Mouse (Mus musculus) cerebellum, adult 2 months (tissue): Measurements from ENCODE around the gene Calm3. TPM values are rescaled to one million over a fixed set of nuclear protein-coding genes. Genes with fewer than 3 reads are reported as not detected.

Experiments used
- DNase-seq, 2 experiments: peaks; one replicate each; pipeline ENCODE4 v3.0.0; 2021
- H3K27ac ChIP-seq: fragments of 200-500 bp; 2 replicates; pipeline ENCODE4 v1.5.1; 2012; ENCODE audit warnings: low read length, control low read depth, inconsistent platforms; ENCODE audit not compliant: insufficient read depth
- H3K27me3 ChIP-seq: fragments of 200-500 bp; 2 replicates; pipeline ENCODE4 v1.6.1; 2012; ENCODE audit warnings: inconsistent platforms, mild to moderate bottlenecking, low read length, moderate library complexity; ENCODE audit not compliant: control insufficient read depth, insufficient read depth
- H3K4me1 ChIP-seq: fragments of 200-500 bp; 2 replicates; pipeline ENCODE4 v1.6.1; 2011; ENCODE audit warnings: low read length; ENCODE audit not compliant: control insufficient read depth, insufficient read depth
- H3K4me3 ChIP-seq: fragments of 200-500 bp; replicated peaks from 2 replicates; pipeline ENCODE3; 2011; ENCODE audit warnings: mild to moderate bottlenecking, low read depth, low read length, control low read depth; ENCODE audit not compliant: insufficient read depth
- CTCF ChIP-seq: fragments of 200-500 bp; IDR thresholded peaks from 2 replicates; pipeline ENCODE4 v1.5.1; 2011; ENCODE audit warnings: low read depth, mild to moderate bottlenecking, control low read depth, low read length, moderate library complexity, borderline replicate concordance; ENCODE audit not compliant: insufficient read depth
- POLR2A ChIP-seq: fragments of 200-500 bp; IDR thresholded peaks from 2 replicates; pipeline ENCODE4 v1.6.1; 2011; ENCODE audit warnings: low read length, control low read depth, borderline replicate concordance; ENCODE audit not compliant: insufficient read depth
- WGBS: fragments of 180-500 bp; shearing (Covaris S2); methylation state at CpG from one replicate; pipeline ENCODE4 v1.1.7; 2018; 5-methylcytosine and 5-hydroxymethylcytosine counted together
- polyA plus RNA-seq: library from polyadenylated mRNA; depleted of rRNA; stranded (reverse); fragments of >200 nt; gene quantifications from 2 replicates; pipeline ENCODE4 v1.2.3, GENCODE M21; 2012

The Calm3 gene
- polyA plus RNA-seq, 1 experiment = 1,504 TPM

- under 1% methylated on average over 41 of the region's 42 CpGs for WGBS
- no peak for DNase-seq
- H3K4me1 ChIP-seq = peaks cover 8% of the 10 kb centered on the region
- peak overlapping the region; percentile 40; the same call in 1 of the 2 replicates for H3K27ac ChIP-seq
- no peak for TF ChIP-seq CTCF
- no peak for TF ChIP-seq POLR2A
- peak overlapping the region; percentile 100 for H3K4me3 ChIP-seq
- H3K27me3 ChIP-seq = no peaks in the 10 kb centered on the region
These were observed 48.6 kb downstream of the Calm3 start for GRCm38 (mm10) chr7:16875326-16875725.

- whole genome bisulfite sequencing = 0% methylated on average over 1 of the region's 1 CpGs
- H3K27ac ChIP-seq = peak within 1 kb of the TSS; percentile 55; the same call in 1 of the 2 replicates
- H3K4me3 ChIP-seq = peak within 1 kb of the TSS; percentile 100
- TF ChIP-seq CTCF (no peak), POLR2A (no peak)
- H3K27me3 ChIP-seq = no peaks in the 10 kb centered on the region
- peaks cover 8% of the 10 kb centered on the region for H3K4me1 ChIP-seq
- no peak for DNase-seq
These were observed 48.8 kb downstream of the Calm3 start, which contains the start of gene Dact3 for GRCm38 (mm10) chr7:16875310-16875325. Gene Dact3 (plus strand): TSS chr7:16875317.

- TF ChIP-seq CTCF = no peak
- TF ChIP-seq POLR2A = peak; percentile 61; the same call in 1 of the 2 replicates
- Histone ChIP-seq H3K27me3 (no peaks in the 10 kb centered on the region), H3K4me3 (peak overlapping the region; percentile 49), H3K27ac (peak overlapping the region; percentile 55; the same call in 1 of the 2 replicates), H3K4me1 (peaks cover 8% of the 10 kb centered on the region)
- peak; percentile 99 to 100 for DNase-seq
- under 1% methylated on average over 33 of the region's 33 CpGs for WGBS
These were observed 49.1 kb downstream of the Calm3 start for GRCm38 (mm10) chr7:16874756-16875309.

- WGBS = 5% methylated on average over 17 of the region's 17 CpGs
- peak; percentile 95 for TF ChIP-seq CTCF
- no peak for TF ChIP-seq POLR2A
- H3K27ac ChIP-seq = peak overlapping the region; percentile 55; the same call in 1 of the 2 replicates
These were observed 49.7 kb downstream of the Calm3 start for GRCm38 (mm10) chr7:16874190-16874589.

GRCm38 (mm10) chr7:16873392-16873791 is 50.5 kb downstream of the Calm3 start:
- no peak for DNase-seq
- H3K27ac ChIP-seq = no peak overlapping the region
- TF ChIP-seq CTCF (0 out of 2 replicates have a peak, but pooled peaks have one; percentile 15), POLR2A (no peak)
- WGBS = 90% methylated on average over 4 of the region's 4 CpGs
- H3K4me1 ChIP-seq = peaks cover 8% of the 10 kb centered on the region
- H3K27me3 ChIP-seq = no peaks in the 10 kb centered on the region
- no peak overlapping the region for H3K4me3 ChIP-seq

More at GRCm38 (mm10) chr7:16874190-16874589, 49.7 kb downstream of the Calm3 start:
- H3K4me1 ChIP-seq = peaks cover 8% of the 10 kb centered on the region
- peak overlapping the region; percentile 49 for H3K4me3 ChIP-seq
- peak; percentile 84 for DNase-seq
- no peaks in the 10 kb centered on the region for H3K27me3 ChIP-seq

- no peak for DNase-seq
- WGBS = 93% methylated on average over 9 of the region's 9 CpGs
- Histone ChIP-seq H3K27ac (no peak overlapping the region), H3K27me3 (no peaks in the 10 kb centered on the region), H3K4me1 (peaks cover 8% of the 10 kb centered on the region), H3K4me3 (no peak overlapping the region)
- TF ChIP-seq CTCF (no peak), POLR2A (no peak)
These were observed 51.4 kb downstream of the Calm3 start for GRCm38 (mm10) chr7:16872478-16872877.

- WGBS = 87% methylated on average over 10 of the region's 10 CpGs
These were observed 52.3 kb downstream of the Calm3 start for GRCm38 (mm10) chr7:16871600-16871999.

GRCm38 (mm10) chr7:16869497-16869896 is 54.4 kb downstream of the Calm3 start:
- Histone ChIP-seq H3K27me3 (no peaks in the 10 kb centered on the region), H3K4me3 (peak overlapping the region; percentile 69), H3K4me1 (no peaks in the 10 kb centered on the region; the same call in none of the 2 replicates), H3K27ac (peak overlapping the region; percentile 63)
- TF ChIP-seq CTCF (no peak), POLR2A (peak; percentile 90; the same call in 1 of the 2 replicates)
- WGBS = 7% methylated on average over 16 of the region's 16 CpGs
- peak; percentile 87 to 97 for DNase-seq

More at GRCm38 (mm10) chr7:16871600-16871999, 52.3 kb downstream of the Calm3 start:
- no peak for DNase-seq
- Histone ChIP-seq H3K27ac (no peak overlapping the region), H3K4me1 (peaks cover 3% of the 10 kb centered on the region), H3K4me3 (no peak overlapping the region), H3K27me3 (no peaks in the 10 kb centered on the region)
- TF ChIP-seq POLR2A (no peak), CTCF (no peak)
